Mouse (Mus musculus): Measurements from ENCODE around the gene Pex5. TPM values are rescaled to one million over a fixed set of nuclear protein-coding genes. Genes with fewer than 3 reads are reported as not detected.
"Not testable (repeated sequence)": the region's sequence is repeated elsewhere in the genome, so short reads cannot be mapped to it uniquely, and the experiment has no call there.

Gene Pex5
- polyA plus RNA-seq, 1 experiment from 2014 or later, result 32.3 TPM

DNA sequence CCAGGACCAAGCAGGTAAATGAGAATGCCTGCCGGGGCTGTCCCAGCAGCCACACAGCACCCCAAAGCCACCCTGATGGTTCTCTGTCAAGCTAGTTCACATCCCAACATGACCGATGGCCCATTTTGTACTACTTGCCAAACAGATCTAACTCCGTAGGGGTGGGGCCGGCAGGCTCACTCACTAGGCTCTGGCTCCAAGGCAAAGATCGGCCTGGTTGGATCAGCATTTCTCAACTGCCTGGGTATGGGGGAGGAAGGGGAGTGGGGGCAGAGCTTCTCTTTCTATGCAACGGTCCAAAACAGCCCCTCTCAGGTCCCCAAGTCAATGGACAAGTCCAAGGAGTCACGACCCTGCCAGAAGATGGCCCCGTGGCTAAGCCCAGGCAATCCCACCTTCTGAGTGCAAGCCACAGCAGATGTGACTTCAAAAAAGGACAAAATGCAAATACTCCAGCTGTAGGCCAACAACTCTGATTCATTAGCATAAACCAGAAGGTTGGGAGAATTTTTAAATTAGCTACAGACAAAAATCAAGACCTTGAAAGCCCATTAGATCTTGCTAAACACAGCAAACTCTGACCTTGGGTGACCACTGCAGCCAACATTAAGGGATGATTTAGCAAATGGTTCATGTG, 18.9 kb upstream of the Pex5 start:
- Histone ChIP-seq H3K27me3 (ENCODE audit: control insufficient read depth, insufficient read depth, low read length) (no peaks in the 10 kb centered on the region), H3K9me3 (ENCODE audit: control insufficient read depth, low read depth, low read length) (no peaks in the 10 kb centered on the region), H3K4me2 (replicated peaks; ENCODE audit: low read depth, low read length) (no peak overlapping the region), H3K27ac (ENCODE audit: low read length) (no peak overlapping the region), H3K4me3 (ENCODE audit: low read depth, low read length) (no peak overlapping the region), H3K4me1 (ENCODE audit: control insufficient read depth, insufficient read depth, low read length) (0 out of 2 replicates have a peak, but pooled peaks cover 5% of the 10 kb centered on the region), H3K9ac (replicated peaks; ENCODE audit: low read depth, low read length) (no peak overlapping the region), H3K36me3 (ENCODE audit: control insufficient read depth, insufficient read depth, low read length) (no peaks in the 10 kb centered on the region)
- 87% methylated on average over 8 of the region's 8 CpGs for WGBS
- no peak for ATAC-seq (ENCODE audit: insufficient number of reproducible peaks, insufficient read depth, low FRiP score, low read depth)

DNA sequence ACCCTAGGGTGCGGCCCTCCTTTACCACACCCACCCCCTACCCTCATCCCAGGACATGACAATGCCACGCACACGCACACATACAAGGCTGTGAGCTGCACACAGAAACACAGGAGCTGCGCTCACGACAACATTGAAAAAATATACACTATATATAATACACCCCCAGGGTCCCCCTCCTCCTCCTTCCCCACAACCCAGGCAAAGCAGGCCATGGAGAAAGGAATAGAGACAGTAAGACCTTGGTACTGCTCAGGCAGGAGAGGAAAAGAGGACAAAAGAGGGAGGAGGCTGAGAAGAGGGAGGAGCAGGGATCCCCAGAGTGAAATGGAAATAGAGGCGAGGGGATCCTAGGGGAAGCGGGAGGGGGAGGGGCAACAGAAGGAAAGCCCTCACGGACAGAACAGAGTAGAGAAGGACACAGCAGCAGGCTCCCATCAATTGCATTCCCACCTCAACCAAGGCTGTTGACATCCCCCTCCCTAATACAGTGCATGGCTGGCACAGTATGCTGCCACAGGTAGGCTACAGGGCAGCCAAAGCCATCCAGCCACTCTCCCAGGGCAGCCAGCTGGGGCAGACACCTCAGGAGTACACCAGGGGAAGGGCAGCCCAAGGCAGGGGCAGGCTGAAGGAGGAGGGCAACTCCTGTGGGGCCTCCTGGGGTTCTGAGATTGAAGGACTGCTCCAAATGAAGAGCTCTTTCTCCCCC, 16.1 kb upstream of the Pex5 start:
- WGBS, result 43% methylated on average over 8 of the region's 8 CpGs
- Histone ChIP-seq H3K27me3 (ENCODE audit: control insufficient read depth, insufficient read depth, low read length) (no peaks in the 10 kb centered on the region), H3K4me3 (ENCODE audit: low read depth, low read length) (no peak overlapping the region), H3K4me1 (ENCODE audit: control insufficient read depth, insufficient read depth, low read length) (0 out of 2 replicates have a peak, but pooled peaks cover 5% of the 10 kb centered on the region), H3K27ac (ENCODE audit: low read length) (no peak overlapping the region), H3K9ac (replicated peaks; ENCODE audit: low read depth, low read length) (no peak overlapping the region), H3K4me2 (replicated peaks; ENCODE audit: low read depth, low read length) (no peak overlapping the region), H3K36me3 (ENCODE audit: control insufficient read depth, insufficient read depth, low read length) (no peaks in the 10 kb centered on the region), H3K9me3 (ENCODE audit: control insufficient read depth, low read depth, low read length) (no peaks in the 10 kb centered on the region)
- ATAC-seq (ENCODE audit: insufficient number of reproducible peaks, insufficient read depth, low FRiP score, low read depth), result peak; percentile 60; the same call in 1 of the 2 replicates

DNA sequence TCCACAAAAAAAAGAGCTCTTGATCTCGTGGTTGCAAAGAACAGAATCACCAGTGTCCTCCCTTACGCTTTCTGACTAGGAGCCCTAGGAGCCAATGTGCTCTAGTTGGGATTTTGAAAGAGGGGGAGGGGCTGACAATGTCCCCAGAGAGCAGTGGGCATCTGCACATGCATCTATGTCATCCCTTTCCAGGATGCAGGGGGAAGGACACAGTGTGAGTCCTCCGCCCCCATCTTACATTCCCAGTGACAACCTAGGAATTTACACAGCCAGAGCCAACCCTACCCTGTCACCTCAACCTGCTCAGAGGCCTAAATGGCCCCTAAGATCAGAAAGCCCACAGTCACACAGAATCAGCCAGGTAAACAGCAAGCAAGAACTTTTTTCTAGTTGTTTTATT, 15.5 kb upstream of the Pex5 start:
- WGBS, result 75% methylated on average over 3 of the region's 3 CpGs

DNA sequence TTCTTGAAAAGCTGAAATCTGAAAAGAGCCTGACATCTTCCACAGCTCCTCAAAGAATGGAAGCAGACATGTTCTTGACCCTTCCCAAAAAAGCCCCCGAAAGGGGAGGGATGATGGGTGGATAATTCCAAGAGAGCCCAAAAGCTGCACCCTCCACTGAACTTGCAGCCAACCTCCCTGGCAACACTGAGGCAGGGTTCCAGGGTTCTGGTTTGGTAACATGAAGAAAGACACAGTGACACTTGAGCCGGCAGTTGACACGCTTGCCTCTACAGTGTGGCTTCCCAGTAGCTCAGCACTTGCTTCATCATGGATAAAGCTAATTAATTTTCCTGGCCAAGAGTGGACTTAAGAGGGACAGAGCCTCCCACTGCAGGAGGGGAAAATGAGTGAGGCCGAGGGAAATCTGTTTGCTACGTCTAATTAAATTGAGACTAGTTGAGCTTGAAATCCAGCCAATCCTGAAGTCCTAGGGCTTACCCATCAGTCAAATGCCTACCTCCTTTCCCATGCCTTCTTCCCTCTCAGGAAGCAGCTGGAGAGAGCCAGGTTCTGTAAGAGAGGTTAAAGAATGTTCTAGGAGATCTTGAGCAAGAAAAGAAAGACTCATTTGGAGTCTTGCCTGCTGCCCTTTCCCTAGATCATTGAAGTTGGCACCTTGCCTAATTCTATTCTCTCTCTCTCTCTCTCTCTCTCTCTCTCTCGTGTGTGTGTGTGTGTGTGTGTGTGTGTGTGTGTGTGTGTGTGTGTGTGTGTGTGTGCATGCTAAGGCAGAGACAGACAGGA, 13.1 kb upstream of the Pex5 start:
- Histone ChIP-seq H3K4me2 (replicated peaks; ENCODE audit: low read depth, low read length) (no peak overlapping the region), H3K9ac (replicated peaks; ENCODE audit: low read depth, low read length) (no peak overlapping the region), H3K27me3 (ENCODE audit: control insufficient read depth, insufficient read depth, low read length) (no peaks in the 10 kb centered on the region), H3K36me3 (ENCODE audit: control insufficient read depth, insufficient read depth, low read length) (no peaks in the 10 kb centered on the region), H3K27ac (ENCODE audit: low read length) (no peak overlapping the region), H3K4me3 (ENCODE audit: low read depth, low read length) (no peak overlapping the region), H3K9me3 (ENCODE audit: control insufficient read depth, low read depth, low read length) (no peaks in the 10 kb centered on the region), H3K4me1 (ENCODE audit: control insufficient read depth, insufficient read depth, low read length) (0 out of 2 replicates have a peak, but pooled peaks cover 5% of the 10 kb centered on the region)
- ATAC-seq (ENCODE audit: insufficient number of reproducible peaks, insufficient read depth, low FRiP score, low read depth), result no peak
- 69% methylated on average over 5 of the region's 6 CpGs for WGBS

More for the DNA sequence above, 15.5 kb upstream of the Pex5 start:
- no peak for ATAC-seq (ENCODE audit: insufficient number of reproducible peaks, insufficient read depth, low FRiP score, low read depth)
- H3K36me3 ChIP-seq (ENCODE audit: control insufficient read depth, insufficient read depth, low read length), result no peaks in the 10 kb centered on the region
- no peak overlapping the region for H3K27ac ChIP-seq (ENCODE audit: low read length)
- H3K27me3 ChIP-seq (ENCODE audit: control insufficient read depth, insufficient read depth, low read length), result no peaks in the 10 kb centered on the region
- no peaks in the 10 kb centered on the region for H3K9me3 ChIP-seq (ENCODE audit: control insufficient read depth, low read depth, low read length)
- no peak overlapping the region for H3K9ac ChIP-seq (replicated peaks; ENCODE audit: low read depth, low read length)
- H3K4me2 ChIP-seq (replicated peaks; ENCODE audit: low read depth, low read length), result no peak overlapping the region
- H3K4me1 ChIP-seq (ENCODE audit: control insufficient read depth, insufficient read depth, low read length), result 0 out of 2 replicates have a peak, but pooled peaks cover 5% of the 10 kb centered on the region
- no peak overlapping the region for H3K4me3 ChIP-seq (ENCODE audit: low read depth, low read length)

DNA sequence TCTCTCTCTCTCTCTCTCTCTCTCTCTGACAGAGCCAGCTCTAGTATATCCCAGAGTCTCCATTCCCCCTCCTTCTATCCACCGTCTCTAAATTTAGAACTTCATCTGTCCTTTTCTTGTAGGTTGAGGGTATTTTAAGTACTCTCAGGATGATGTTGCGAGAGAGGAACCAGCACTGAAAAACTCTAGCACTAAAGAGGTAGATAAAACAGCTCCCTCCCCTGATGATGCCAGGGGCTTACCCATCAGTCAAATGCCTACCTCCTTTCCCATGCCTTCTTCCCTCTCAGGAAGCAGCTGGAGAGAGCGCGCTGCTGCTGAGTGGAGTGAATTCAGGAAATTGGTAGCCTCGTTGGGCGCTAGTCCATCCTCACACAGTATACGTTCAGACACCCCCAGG, 12.4 kb upstream of the Pex5 start:
- no peaks in the 10 kb centered on the region for H3K36me3 ChIP-seq (ENCODE audit: control insufficient read depth, insufficient read depth, low read length)
- H3K27ac ChIP-seq (ENCODE audit: low read length), result no peak overlapping the region
- H3K4me3 ChIP-seq (ENCODE audit: low read depth, low read length), result no peak overlapping the region
- ATAC-seq (ENCODE audit: insufficient number of reproducible peaks, insufficient read depth, low FRiP score, low read depth), result no peak
- no peak overlapping the region for H3K9ac ChIP-seq (replicated peaks; ENCODE audit: low read depth, low read length)
- no peaks in the 10 kb centered on the region for H3K9me3 ChIP-seq (ENCODE audit: control insufficient read depth, low read depth, low read length)
- H3K4me2 ChIP-seq (replicated peaks; ENCODE audit: low read depth, low read length), result no peak overlapping the region
- H3K4me1 ChIP-seq (ENCODE audit: control insufficient read depth, insufficient read depth, low read length), result 0 out of 2 replicates have a peak, but pooled peaks cover 5% of the 10 kb centered on the region
- H3K27me3 ChIP-seq (ENCODE audit: control insufficient read depth, insufficient read depth, low read length), result no peaks in the 10 kb centered on the region
- 78% methylated on average over 7 of the region's 7 CpGs for WGBS

DNA sequence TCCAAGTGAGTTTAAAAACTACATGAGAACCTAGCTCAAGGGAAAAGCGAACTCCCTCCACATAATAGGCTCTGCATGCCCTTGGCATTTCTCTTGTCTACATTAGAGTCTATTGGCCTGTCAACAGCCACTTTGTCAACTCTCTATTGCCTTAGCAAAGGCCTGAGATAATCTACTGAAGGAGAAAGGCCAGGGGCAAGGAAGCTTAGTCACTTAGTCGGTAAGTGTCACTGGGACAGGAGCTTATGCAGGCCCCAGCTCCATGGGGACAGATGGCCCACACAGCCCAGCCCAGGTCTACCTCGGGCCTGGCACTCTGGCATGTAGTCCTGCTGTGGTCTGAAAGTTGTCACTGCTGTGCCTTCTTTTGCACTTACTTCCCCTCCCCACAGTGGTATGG, 11.7 kb upstream of the Pex5 start:
- H3K27me3 ChIP-seq (ENCODE audit: control insufficient read depth, insufficient read depth, low read length), result no peaks in the 10 kb centered on the region
- H3K4me2 ChIP-seq (replicated peaks; ENCODE audit: low read depth, low read length), result no peak overlapping the region
- no peak for ATAC-seq (ENCODE audit: insufficient number of reproducible peaks, insufficient read depth, low FRiP score, low read depth)
- no peak overlapping the region for H3K27ac ChIP-seq (ENCODE audit: low read length)
- no peak overlapping the region for H3K4me3 ChIP-seq (ENCODE audit: low read depth, low read length)
- no peak overlapping the region for H3K9ac ChIP-seq (replicated peaks; ENCODE audit: low read depth, low read length)
- H3K4me1 ChIP-seq (ENCODE audit: control insufficient read depth, insufficient read depth, low read length), result 0 out of 2 replicates have a peak, but pooled peaks cover 5% of the 10 kb centered on the region
- H3K36me3 ChIP-seq (ENCODE audit: control insufficient read depth, insufficient read depth, low read length), result no peaks in the 10 kb centered on the region
- no peaks in the 10 kb centered on the region for H3K9me3 ChIP-seq (ENCODE audit: control insufficient read depth, low read depth, low read length)
- 61% methylated on average over 3 of the region's 3 CpGs for WGBS

DNA sequence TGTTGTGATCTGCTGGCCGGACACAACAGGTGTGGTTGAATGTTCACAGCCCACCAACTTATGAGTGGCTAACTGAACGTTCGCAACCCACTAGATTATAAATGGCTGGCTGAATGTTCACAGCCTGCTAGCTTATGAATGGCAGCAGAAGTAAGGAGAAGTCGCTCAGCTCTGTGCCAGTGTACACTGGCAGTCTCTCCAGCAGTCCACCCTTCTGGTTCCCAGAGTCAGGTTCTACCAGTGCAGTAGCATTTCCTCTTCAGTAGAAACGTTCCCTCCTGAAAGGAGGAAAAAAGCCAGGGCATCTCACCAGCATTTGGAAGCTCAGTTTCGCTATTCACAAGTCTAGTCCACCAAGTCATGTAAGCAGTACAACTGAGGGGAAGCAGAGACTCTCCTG, 10.7 kb upstream of the Pex5 start:
- no peak overlapping the region for H3K4me2 ChIP-seq (replicated peaks; ENCODE audit: low read depth, low read length)
- H3K4me1 ChIP-seq (ENCODE audit: control insufficient read depth, insufficient read depth, low read length), result no peaks in the 10 kb centered on the region
- H3K9ac ChIP-seq (replicated peaks; ENCODE audit: low read depth, low read length), result no peak overlapping the region
- H3K27me3 ChIP-seq (ENCODE audit: control insufficient read depth, insufficient read depth, low read length), result no peaks in the 10 kb centered on the region
- no peaks in the 10 kb centered on the region for H3K9me3 ChIP-seq (ENCODE audit: control insufficient read depth, low read depth, low read length)
- 73% methylated on average over 6 of the region's 6 CpGs for WGBS
- ATAC-seq (ENCODE audit: insufficient number of reproducible peaks, insufficient read depth, low FRiP score, low read depth), result no peak
- H3K27ac ChIP-seq (ENCODE audit: low read length), result no peak overlapping the region
- no peak overlapping the region for H3K4me3 ChIP-seq (ENCODE audit: low read depth, low read length)
- no peaks in the 10 kb centered on the region for H3K36me3 ChIP-seq (ENCODE audit: control insufficient read depth, insufficient read depth, low read length)

DNA sequence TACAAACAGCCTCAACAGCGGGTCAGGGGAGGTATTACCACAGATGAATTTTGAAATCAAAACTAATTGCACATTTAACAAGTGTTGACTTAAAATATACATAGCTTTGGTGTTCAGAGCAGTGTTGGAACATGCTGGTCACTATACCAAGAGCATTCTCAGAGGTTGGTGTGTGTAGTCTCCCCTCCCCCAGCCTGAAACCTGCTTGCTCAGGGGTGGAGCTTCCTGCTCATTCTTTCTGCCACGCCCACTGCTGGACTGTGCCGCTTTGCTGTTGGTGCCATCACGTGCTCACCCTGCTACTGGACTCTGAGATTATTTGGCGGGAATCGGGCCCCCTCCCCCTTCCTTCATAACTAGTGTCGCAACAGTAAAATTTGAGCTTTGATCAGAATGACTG, 10.2 kb upstream of the Pex5 start:
- H3K4me2 ChIP-seq (replicated peaks; ENCODE audit: low read depth, low read length); H3K27ac ChIP-seq (ENCODE audit: low read length); H3K4me1 ChIP-seq (ENCODE audit: control insufficient read depth, insufficient read depth, low read length); H3K9me3 ChIP-seq (ENCODE audit: control insufficient read depth, low read depth, low read length); H3K9ac ChIP-seq (replicated peaks; ENCODE audit: low read depth, low read length); H3K27me3 ChIP-seq (ENCODE audit: control insufficient read depth, insufficient read depth, low read length); ATAC-seq (ENCODE audit: insufficient number of reproducible peaks, insufficient read depth, low FRiP score, low read depth); H3K36me3 ChIP-seq (ENCODE audit: control insufficient read depth, insufficient read depth, low read length); H3K4me3 ChIP-seq (ENCODE audit: low read depth, low read length): not testable (repeated sequence)
- WGBS, result 59% methylated on average over 7 of the region's 7 CpGs

Data from stomach, embryonic 14.5 days (tissue).